ENCODE assay signal across 26 mouse cellular contexts in genomic region chr15:42311166-42311565, GRCm38 (mm10).
DNase-seq lines count a peak whose midpoint lies in the region; ATAC-seq and TF ChIP-seq lines count a peak whose summit lies in the region.
"Had no signal": no experiment of that assay in that cellular context is flagged by ENCODE, and none has a peak within 500 bp of the region (broad histone marks: within the 10 kb centered on the region; RNA-seq: fewer than 3 reads in every experiment).

No protein-coding gene starts in this region.

- H3K4me3 ChIP-seq in forebrain, embryonic 15.5 days: no peak overlapping the region
- H3K4me3 ChIP-seq in forebrain, embryonic 10.5 days: no peak overlapping the region
- H3K4me3 ChIP-seq in limb, embryonic 14.5 days (replicated peaks; ENCODE audit: low read length): no peak overlapping the region
- no peak overlapping the region for H3K4me3 ChIP-seq in limb, embryonic 10.5 days
- no peak overlapping the region for H3K4me3 ChIP-seq in forebrain, embryonic 16.5 days (replicated peaks; ENCODE audit: low read length)
- no peak overlapping the region for H3K4me3 ChIP-seq in kidney, embryonic 16.5 days (ENCODE audit: low read length)
- H3K4me3 ChIP-seq: hindbrain, embryonic 13.5 days; left cerebral cortex, adult 2 months; limb, embryonic 13.5 days; liver, embryonic 12.5 days; megakaryocyte, embryonic 14.5 days; neural tube, embryonic 15.5 days had no signal

- 0 out of 2 replicates have a peak overlapping the region, but pooled peaks have one; percentile 2 for H3K27ac ChIP-seq in forebrain, embryonic 15.5 days (replicated peaks)
- H3K27ac ChIP-seq in forebrain, embryonic 10.5 days: no peak overlapping the region
- H3K27ac ChIP-seq in limb, embryonic 14.5 days (replicated peaks; ENCODE audit: low read depth, low read length): no peak overlapping the region
- H3K27ac ChIP-seq in limb, embryonic 10.5 days: no peak overlapping the region
- H3K27ac ChIP-seq in forebrain, embryonic 16.5 days (ENCODE audit: low read length): no peak overlapping the region
- H3K27ac ChIP-seq in kidney, embryonic 16.5 days (ENCODE audit: low read length): no peak overlapping the region
- H3K27ac ChIP-seq: hindbrain, embryonic 13.5 days; left cerebral cortex, adult 2 months; limb, embryonic 13.5 days; liver, embryonic 12.5 days; neural tube, embryonic 15.5 days had no signal

- H3K4me1 ChIP-seq in forebrain, embryonic 15.5 days: peaks cover 13% of the 10 kb centered on the region
- H3K4me1 ChIP-seq in forebrain, embryonic 10.5 days: no peaks in the 10 kb centered on the region
- H3K4me1 ChIP-seq in limb, embryonic 14.5 days (ENCODE audit: control insufficient read depth, insufficient read depth, low read length): no peaks in the 10 kb centered on the region
- H3K4me1 ChIP-seq in limb, embryonic 10.5 days: peaks cover 8% of the 10 kb centered on the region
- peaks cover 7% of the 10 kb centered on the region; the same call in 1 of the 2 replicates for H3K4me1 ChIP-seq in forebrain, embryonic 16.5 days (replicated peaks; ENCODE audit: control insufficient read depth, insufficient read depth, low read length)
- H3K4me1 ChIP-seq in kidney, embryonic 16.5 days (ENCODE audit: insufficient read depth, low read length): no peaks in the 10 kb centered on the region
- H3K4me1 ChIP-seq: hindbrain, embryonic 13.5 days; limb, embryonic 13.5 days; liver, embryonic 12.5 days; neural tube, embryonic 15.5 days had no signal

- H3K27me3 ChIP-seq in forebrain, embryonic 15.5 days: no peaks in the 10 kb centered on the region
- H3K27me3 ChIP-seq in forebrain, embryonic 10.5 days (ENCODE audit: poor library complexity, severe bottlenecking): no peaks in the 10 kb centered on the region
- no peaks in the 10 kb centered on the region for H3K27me3 ChIP-seq in limb, embryonic 14.5 days (ENCODE audit: control insufficient read depth, insufficient read depth, low read length)
- no peaks in the 10 kb centered on the region for H3K27me3 ChIP-seq in limb, embryonic 10.5 days (ENCODE audit: low read depth, poor library complexity, severe bottlenecking)
- H3K27me3 ChIP-seq in forebrain, embryonic 16.5 days (replicated peaks; ENCODE audit: control insufficient read depth, insufficient read depth, low read length): no peaks in the 10 kb centered on the region
- no peaks in the 10 kb centered on the region for H3K27me3 ChIP-seq in kidney, embryonic 16.5 days (ENCODE audit: insufficient read depth, low read length)
- H3K27me3 ChIP-seq: hindbrain, embryonic 13.5 days; limb, embryonic 13.5 days; liver, embryonic 12.5 days; megakaryocyte, embryonic 14.5 days; neural tube, embryonic 15.5 days had no signal

- no peak for TF ChIP-seq POLR2A in limb, embryonic 14.5 days (IDR thresholded peaks at IDR 0.05; ENCODE audit: borderline replicate concordance, extremely low read depth, insufficient read depth, insufficient read length)

- no peaks in the 10 kb centered on the region for H3K36me3 ChIP-seq in forebrain, embryonic 15.5 days
- H3K36me3 ChIP-seq in forebrain, embryonic 10.5 days (replicated peaks): no peaks in the 10 kb centered on the region
- no peaks in the 10 kb centered on the region for H3K36me3 ChIP-seq in limb, embryonic 14.5 days (ENCODE audit: control insufficient read depth, insufficient read depth, low read length)
- H3K36me3 ChIP-seq in limb, embryonic 10.5 days: no peaks in the 10 kb centered on the region
- H3K36me3 ChIP-seq in forebrain, embryonic 16.5 days (ENCODE audit: control insufficient read depth, insufficient read depth): no peaks in the 10 kb centered on the region
- no peaks in the 10 kb centered on the region for H3K36me3 ChIP-seq in kidney, embryonic 16.5 days (ENCODE audit: insufficient read depth, low read length)
- H3K36me3 ChIP-seq: hindbrain, embryonic 13.5 days; limb, embryonic 13.5 days; liver, embryonic 12.5 days; neural tube, embryonic 15.5 days had no signal

- no peak; the same call in 1 of the 2 replicates for ATAC-seq in forebrain, embryonic 15.5 days (replicated peaks)
- ATAC-seq in limb, embryonic 14.5 days (ENCODE audit: low FRiP score, low read depth): no peak
- ATAC-seq in forebrain, embryonic 16.5 days: peak; percentile 43
- no peak for ATAC-seq in kidney, embryonic 16.5 days (ENCODE audit: low FRiP score, low TSS enrichment)
- ATAC-seq: CD4-positive, CD25-positive, alpha-beta regulatory T cell, adult 4 months; intestine, embryonic 16.5 days; liver, embryonic 12.5 days; liver, postnatal 0 days had no signal

- WGBS in forebrain, embryonic 15.5 days: 54% methylated on average over 4 of the region's 4 CpGs
- 86% methylated on average over 4 of the region's 4 CpGs for WGBS in forebrain, embryonic 10.5 days
- 42% methylated on average over 4 of the region's 4 CpGs for WGBS in limb, embryonic 14.5 days
- 66% methylated on average over 4 of the region's 4 CpGs for WGBS in limb, embryonic 10.5 days
- 63% methylated on average over 4 of the region's 4 CpGs for WGBS in forebrain, embryonic 16.5 days
- 67% methylated on average over 4 of the region's 4 CpGs for WGBS in kidney, embryonic 16.5 days

- DNase-seq in forebrain, embryonic 10.5 days (ENCODE audit: extremely low spot score, low spot score): no peak
- peak; percentile 10 for DNase-seq in limb, embryonic 14.5 days (ENCODE audit: low spot score)
- DNase-seq in limb, embryonic 10.5 days (ENCODE audit: low spot score): no peak
- DNase-seq in brain, adult 2 months (ENCODE audit: low read depth, low spot score): peak; percentile 29
- DNase-seq: adrenal gland, postnatal 14 days; cerebellum, adult 18-20 months; gastrocnemius, postnatal 10 days; heart, postnatal 4 days; kidney, adult 8-10 months; kidney, postnatal 10 days; liver, postnatal 0 days; lung, postnatal 4 days; midbrain, embryonic 14.5 days; thymus, adult 2 months; thymus, postnatal 36 days had no signal

- no peak overlapping the region for H3K4me2 ChIP-seq in forebrain, embryonic 15.5 days (replicated peaks)
- H3K4me2 ChIP-seq in limb, embryonic 14.5 days (replicated peaks; ENCODE audit: low read depth, low read length, severe bottlenecking): no peak overlapping the region
- no peak overlapping the region for H3K4me2 ChIP-seq in forebrain, embryonic 16.5 days (ENCODE audit: low read length)
- H3K4me2 ChIP-seq in kidney, embryonic 16.5 days (replicated peaks; ENCODE audit: low read depth, low read length): no peak overlapping the region
- H3K4me2 ChIP-seq: hindbrain, embryonic 13.5 days; limb, embryonic 13.5 days; liver, embryonic 12.5 days; neural tube, embryonic 15.5 days had no signal

- H3K9me3 ChIP-seq in forebrain, embryonic 15.5 days: no peaks in the 10 kb centered on the region
- H3K9me3 ChIP-seq in forebrain, embryonic 10.5 days: no peaks in the 10 kb centered on the region
- no peaks in the 10 kb centered on the region for H3K9me3 ChIP-seq in limb, embryonic 14.5 days (ENCODE audit: control insufficient read depth, low read length)
- H3K9me3 ChIP-seq in limb, embryonic 10.5 days (replicated peaks): no peaks in the 10 kb centered on the region
- no peaks in the 10 kb centered on the region for H3K9me3 ChIP-seq in forebrain, embryonic 16.5 days (ENCODE audit: control insufficient read depth, low read length)
- no peaks in the 10 kb centered on the region for H3K9me3 ChIP-seq in kidney, embryonic 16.5 days (ENCODE audit: low read length)
- H3K9me3 ChIP-seq: hindbrain, embryonic 13.5 days; limb, embryonic 13.5 days; liver, embryonic 12.5 days; megakaryocyte, embryonic 14.5 days; neural tube, embryonic 15.5 days had no signal

- no peak overlapping the region for H3K9ac ChIP-seq in forebrain, embryonic 15.5 days (replicated peaks)
- no peak overlapping the region for H3K9ac ChIP-seq in limb, embryonic 14.5 days (ENCODE audit: low read depth, low read length, severe bottlenecking)
- H3K9ac ChIP-seq in forebrain, embryonic 16.5 days (replicated peaks; ENCODE audit: low read depth, low read length): no peak overlapping the region
- H3K9ac ChIP-seq in kidney, embryonic 16.5 days (replicated peaks; ENCODE audit: low read length): no peak overlapping the region
- H3K9ac ChIP-seq: hindbrain, embryonic 13.5 days; limb, embryonic 13.5 days; liver, embryonic 12.5 days; liver, postnatal 0 days; neural tube, embryonic 15.5 days had no signal

Comparison
In these comparisons a context has a peak if more than half of its experiments do, and no peak if none do; other contexts are left out.
1. DNase-seq: peak in limb, embryonic 14.5 days (single experiment) and brain, adult 2 months (single experiment); none in forebrain, embryonic 10.5 days (single experiment) and limb, embryonic 10.5 days (single experiment).